Mouse (Mus musculus) liver, postnatal 0 days (tissue): ENCODE measurements around the gene Bnip3.

ENCODE experiments used
- CTCF ChIP-seq: sonication (generic); IDR thresholded peaks from 2 replicates; pipeline ENCODE4 v1.5.1; 2016; ENCODE audit warnings: antibody characterized with exemption, low read depth
- EP300 ChIP-seq: IDR thresholded peaks from 2 replicates; pipeline ENCODE4 v1.6.1; 2016; ENCODE audit warnings: antibody characterized with exemption, low read depth, mild to moderate bottlenecking

DNA sequence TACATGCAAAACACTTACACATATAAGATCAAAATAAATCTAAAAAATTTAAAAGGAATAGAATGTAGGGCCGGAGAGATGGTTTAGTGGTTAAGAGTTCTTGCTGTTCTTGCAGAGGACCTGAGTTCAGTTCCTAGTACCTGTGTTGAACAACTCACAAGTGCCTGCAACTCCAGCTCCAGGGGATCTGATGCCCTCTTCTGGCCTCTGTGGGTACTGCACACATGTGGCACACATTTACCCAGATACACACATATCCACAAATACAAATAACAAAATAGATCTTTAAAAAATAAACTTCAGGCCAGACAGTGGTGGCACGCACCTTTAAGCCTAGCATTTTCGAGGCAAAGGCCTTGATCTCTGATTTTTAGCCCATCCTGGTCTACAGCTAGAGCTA, 25.2 kb upstream of the Bnip3 start:
- TF ChIP-seq CTCF (peak; percentile 29), EP300 (no peak)
